Mouse (Mus musculus) megakaryocyte, embryonic 14.5 days (primary cell): ENCODE data around the gene Fthl17d. TPM values are rescaled to one million over a fixed set of nuclear protein-coding genes. Genes with fewer than 3 reads are reported as not detected.
"Not testable (repeated sequence)": the region's sequence is repeated elsewhere in the genome, so short reads cannot be mapped to it uniquely, and the experiment has no call there.

ENCODE experiments used
- H3K27me3 ChIP-seq: replicated peaks from 2 replicates; pipeline ENCODE3; 2012; ENCODE audit warnings: inconsistent platforms
- H3K36me3 ChIP-seq: replicated peaks from 2 replicates; pipeline ENCODE3; 2012; ENCODE audit warnings: low read length, inconsistent platforms, mixed read lengths
- H3K4me1 ChIP-seq: 2 replicates; pipeline ENCODE4 v1.6.1; 2012; ENCODE audit warnings: inconsistent platforms
- H3K4me3 ChIP-seq: replicated peaks from 2 replicates; pipeline ENCODE3; 2012; ENCODE audit warnings: moderate library complexity, mild to moderate bottlenecking, inconsistent platforms
- H3K9me3 ChIP-seq: 2 replicates; pipeline ENCODE4 v1.6.1; 2012; ENCODE audit warnings: inconsistent platforms
- FLI1 ChIP-seq: IDR thresholded peaks from 2 replicates; pipeline ENCODE4 v1.6.1; 2012; ENCODE audit warnings: low read length, inconsistent platforms, mixed read lengths
- GATA1 ChIP-seq: IDR thresholded peaks from 3 replicates; pipeline ENCODE4 v1.6.1; 2012; ENCODE audit warnings: mixed read lengths, low read length, inconsistent platforms, borderline replicate concordance
- polyA plus RNA-seq: library from polyadenylated mRNA; stranded (reverse); fragments of >175 nt; gene quantifications from 2 replicates; pipeline ENCODE4 v1.2.3, GENCODE M21; 2012; ENCODE audit warnings: low replicate concordance; ENCODE audit not compliant: insufficient read depth

Gene Fthl17d
- not detected in 2 replicates for polyA plus RNA-seq

- H3K9me3 ChIP-seq, H3K4me1 ChIP-seq, H3K27me3 ChIP-seq, H3K4me3 ChIP-seq, H3K36me3 ChIP-seq: not testable (repeated sequence)
These were observed at the start of gene Fthl17d for GRCm38 (mm10) chrX:8986655-8987054. Fthl17d (minus strand) TSS chrX:8986755.

- H3K9me3 ChIP-seq, H3K27me3 ChIP-seq, H3K4me1 ChIP-seq, H3K4me3 ChIP-seq, H3K36me3 ChIP-seq: not testable (repeated sequence)
These were observed 46.6 kb upstream of the Fthl17d start, which contains the start of gene Fthl17e for GRCm38 (mm10) chrX:9033193-9033592. Fthl17e (plus strand) TSS chrX:9033493.

GRCm38 (mm10) chrX:9019481-9019880 lies 32.9 kb upstream of the Fthl17d start:
- TF ChIP-seq FLI1 (no peak), GATA1 (no peak)
- no peaks in the 10 kb centered on the region for H3K36me3 ChIP-seq
- no peaks in the 10 kb centered on the region for H3K4me1 ChIP-seq
- no peaks in the 10 kb centered on the region for H3K27me3 ChIP-seq
- H3K9me3 ChIP-seq = no peaks in the 10 kb centered on the region
- no peak overlapping the region for H3K4me3 ChIP-seq

- no peak overlapping the region for H3K4me3 ChIP-seq
- no peak for TF ChIP-seq FLI1
- no peak for TF ChIP-seq GATA1
- no peaks in the 10 kb centered on the region for H3K4me1 ChIP-seq
- H3K36me3 ChIP-seq = no peaks in the 10 kb centered on the region
- no peaks in the 10 kb centered on the region for H3K9me3 ChIP-seq
- H3K27me3 ChIP-seq = no peaks in the 10 kb centered on the region
These were observed 29.5 kb upstream of the Fthl17d start for GRCm38 (mm10) chrX:9016079-9016478.

- not testable (repeated sequence) for H3K4me3 ChIP-seq, H3K27me3 ChIP-seq, H3K36me3 ChIP-seq, H3K4me1 ChIP-seq, H3K9me3 ChIP-seq
These were observed 10.1 kb downstream of the Fthl17d start, which contains the start of gene Fthl17c for GRCm38 (mm10) chrX:8976459-8976858. Fthl17c (minus strand) TSS chrX:8976559.

GRCm38 (mm10) chrX:8964618-8965017 lies 21.9 kb downstream of the Fthl17d start:
- H3K27me3 ChIP-seq, H3K4me1 ChIP-seq, H3K36me3 ChIP-seq, H3K4me3 ChIP-seq: not testable (repeated sequence)
- peaks cover 11% of the 10 kb centered on the region for H3K9me3 ChIP-seq

- H3K27me3 ChIP-seq, H3K4me1 ChIP-seq, H3K4me3 ChIP-seq, H3K9me3 ChIP-seq, H3K36me3 ChIP-seq: not testable (repeated sequence)
These were observed 23.7 kb downstream of the Fthl17d start, which contains the start of gene Fthl17b for GRCm38 (mm10) chrX:8962875-8963274. Fthl17b (minus strand) TSS chrX:8962975.

GRCm38 (mm10) chrX:8948130-8948805 lies 38.3 kb downstream of the Fthl17d start:
- not testable (repeated sequence) for H3K36me3 ChIP-seq, H3K27me3 ChIP-seq, H3K4me1 ChIP-seq, H3K9me3 ChIP-seq, H3K4me3 ChIP-seq

- no peaks in the 10 kb centered on the region for H3K36me3 ChIP-seq
- no peaks in the 10 kb centered on the region for H3K27me3 ChIP-seq
- H3K4me1 ChIP-seq = no peaks in the 10 kb centered on the region
- H3K4me3 ChIP-seq = no peak overlapping the region
- H3K9me3 ChIP-seq = no peaks in the 10 kb centered on the region
- TF ChIP-seq FLI1 (no peak), GATA1 (no peak)
These were observed 42.5 kb downstream of the Fthl17d start for GRCm38 (mm10) chrX:8944041-8944440.

Other genes starting within 250 kb of the Fthl17d start
- gene Ssx9, start 238.3 kb downstream of the Fthl17d start, polyA plus RNA-seq = not detected in 2 replicates
- not detected in 2 replicates for gene Ssxb5, start 183.1 kb downstream of the Fthl17d start, polyA plus RNA-seq
- gene Gm6592, start 142.8 kb downstream of the Fthl17d start, polyA plus RNA-seq = not detected in 2 replicates
- gene Gm5751, start 112.5 kb downstream of the Fthl17d start, polyA plus RNA-seq = not detected in 2 replicates
- gene B630019K06Rik, start 94.4 kb downstream of the Fthl17d start, polyA plus RNA-seq = not detected in 2 replicates
- gene Fthl17b, start 23.8 kb downstream of the Fthl17d start, polyA plus RNA-seq = not detected in 2 replicates
- gene Fthl17c, start 10.2 kb downstream of the Fthl17d start, polyA plus RNA-seq = not detected in 2 replicates
- gene Fthl17e, start 46.7 kb upstream of the Fthl17d start, polyA plus RNA-seq = not detected in 2 replicates
- not detected in 2 replicates for gene Fthl17f, start 76.3 kb upstream of the Fthl17d start, polyA plus RNA-seq
- not detected in 2 replicates for gene 4930402K13Rik, start 117.8 kb upstream of the Fthl17d start, polyA plus RNA-seq
- 0.07 and 0.41 TPM in 2 replicates for gene Lancl3, start 213.1 kb upstream of the Fthl17d start, polyA plus RNA-seq